Mouse (Mus musculus): ENCODE measurements around the gene Gng2. TPM values are rescaled to one million over a fixed set of nuclear protein-coding genes. Genes with fewer than 3 reads are reported as not detected.

Gene Gng2
- polyA plus RNA-seq, 1 experiment from 2014 or later: 56.9 TPM

DNA sequence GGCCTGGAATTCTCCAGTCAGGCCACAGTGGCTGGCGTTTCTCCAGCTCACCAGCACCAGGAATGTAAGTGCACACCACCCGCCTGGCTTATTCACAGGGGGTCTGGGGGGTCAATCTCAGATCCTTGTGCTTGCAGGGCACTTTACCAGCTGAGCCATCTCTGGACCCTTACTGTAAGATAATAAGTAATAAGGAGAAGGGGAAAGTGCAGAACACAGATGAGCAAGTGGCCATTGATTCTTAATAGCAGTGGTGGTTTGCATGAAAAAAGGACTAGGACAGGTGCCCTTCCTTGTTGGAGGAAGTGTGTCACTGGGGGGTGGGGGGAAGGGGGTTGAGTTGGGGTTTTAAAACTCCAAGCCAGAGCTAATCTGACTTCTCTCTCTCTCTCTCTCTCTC lies 50.3 kb downstream of the Gng2 start:
- peaks cover 6% of the 10 kb centered on the region; the same call in 1 of the 2 replicates for H3K36me3 ChIP-seq
- WGBS: 68% methylated on average over 2 of the region's 2 CpGs
- H3K4me2 ChIP-seq (replicated peaks): no peak overlapping the region
- H3K4me1 ChIP-seq: no peaks in the 10 kb centered on the region
- H3K4me3 ChIP-seq (replicated peaks): no peak overlapping the region
- H3K9me3 ChIP-seq (replicated peaks): 0 out of 2 replicates have a peak, but pooled peaks cover 3% of the 10 kb centered on the region
- H3K27me3 ChIP-seq: no peaks in the 10 kb centered on the region
- no peak for ATAC-seq (ENCODE audit: insufficient number of reproducible peaks, low FRiP score, low TSS enrichment, low read depth)
- no peak overlapping the region for H3K9ac ChIP-seq
- no peak overlapping the region for H3K27ac ChIP-seq (replicated peaks)

DNA sequence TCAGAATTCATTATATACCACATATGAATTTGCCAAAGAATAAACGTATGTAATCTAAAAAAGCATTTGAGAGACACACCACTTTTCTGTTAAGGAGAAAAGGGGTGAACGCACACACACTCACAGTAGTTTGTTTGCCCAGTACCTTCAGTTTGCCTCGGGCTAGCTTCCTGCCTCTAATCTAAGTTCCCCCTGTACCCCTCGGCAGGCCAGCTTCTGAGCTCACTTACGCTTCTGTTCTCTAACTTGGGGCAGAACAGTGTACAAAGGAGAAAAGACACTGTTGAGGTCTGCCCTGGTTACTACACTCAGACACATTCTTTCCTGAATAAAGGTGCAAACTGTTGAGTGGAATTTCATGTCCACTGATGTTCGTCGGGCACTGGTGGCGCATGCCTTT lies 51.1 kb downstream of the Gng2 start:
- no peak overlapping the region for H3K27ac ChIP-seq (replicated peaks)
- no peak overlapping the region for H3K9ac ChIP-seq
- H3K36me3 ChIP-seq: peaks cover 6% of the 10 kb centered on the region; the same call in 1 of the 2 replicates
- 61% methylated on average over 8 of the region's 8 CpGs for WGBS
- H3K9me3 ChIP-seq (replicated peaks): 0 out of 2 replicates have a peak, but pooled peaks cover 3% of the 10 kb centered on the region
- H3K4me1 ChIP-seq: no peaks in the 10 kb centered on the region
- no peak for ATAC-seq (ENCODE audit: insufficient number of reproducible peaks, low FRiP score, low TSS enrichment, low read depth)
- H3K4me2 ChIP-seq (replicated peaks): no peak overlapping the region
- H3K27me3 ChIP-seq: no peaks in the 10 kb centered on the region
- H3K4me3 ChIP-seq (replicated peaks): no peak overlapping the region

DNA sequence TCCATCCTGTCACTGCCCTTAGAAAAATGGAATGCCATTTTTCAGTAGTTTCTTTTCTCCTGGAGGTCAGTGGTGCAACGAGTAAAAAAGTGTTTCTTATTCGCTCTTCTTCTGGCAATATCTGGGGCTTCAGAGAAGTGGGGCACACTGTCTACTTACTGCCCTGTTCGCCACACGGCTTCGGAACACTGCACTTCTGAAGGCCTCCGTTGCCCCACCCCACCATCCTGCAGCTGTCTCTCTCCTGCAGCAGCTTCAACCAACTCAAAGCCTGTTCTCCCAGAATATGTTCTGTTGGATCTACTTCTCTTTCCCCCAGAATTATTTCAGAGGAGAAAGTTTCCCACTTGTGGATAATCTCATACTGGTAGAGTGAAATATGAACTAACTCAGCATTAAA lies 52.3 kb downstream of the Gng2 start:
- WGBS: 73% methylated on average over 6 of the region's 6 CpGs
- Histone ChIP-seq H3K36me3 (peaks cover 6% of the 10 kb centered on the region; the same call in 1 of the 2 replicates), H3K4me2 (replicated peaks) (no peak overlapping the region), H3K27ac (replicated peaks) (no peak overlapping the region), H3K27me3 (no peaks in the 10 kb centered on the region), H3K9ac (no peak overlapping the region), H3K9me3 (replicated peaks) (0 out of 2 replicates have a peak, but pooled peaks cover 3% of the 10 kb centered on the region), H3K4me1 (peaks cover 7% of the 10 kb centered on the region; the same call in 1 of the 2 replicates), H3K4me3 (replicated peaks) (no peak overlapping the region)
- no peak for ATAC-seq (ENCODE audit: insufficient number of reproducible peaks, low FRiP score, low TSS enrichment, low read depth)

DNA sequence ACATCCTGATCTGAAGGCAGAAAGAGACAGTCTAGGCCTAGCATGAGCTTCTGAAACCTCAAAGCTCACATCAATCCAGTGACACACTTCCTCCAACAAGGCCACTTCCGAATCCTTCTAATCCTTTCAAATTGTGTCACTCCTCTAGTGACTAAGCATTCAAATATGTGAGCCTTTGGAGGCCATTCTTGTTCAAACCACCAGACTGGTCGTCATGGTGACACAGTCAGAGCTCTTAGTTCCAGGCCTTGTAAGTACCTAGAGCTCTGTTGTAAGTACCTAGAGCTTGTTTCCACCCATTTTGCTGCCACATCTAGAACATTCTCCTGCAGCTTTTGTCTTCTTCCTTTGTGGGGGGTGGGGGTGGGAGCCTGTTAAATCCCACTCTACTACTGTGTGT lies 53.3 kb downstream of the Gng2 start:
- no peak overlapping the region for H3K9ac ChIP-seq
- ATAC-seq (ENCODE audit: insufficient number of reproducible peaks, low FRiP score, low TSS enrichment, low read depth): no peak
- H3K9me3 ChIP-seq (replicated peaks): 0 out of 2 replicates have a peak, but pooled peaks cover 3% of the 10 kb centered on the region
- H3K27ac ChIP-seq (replicated peaks): no peak overlapping the region
- H3K4me1 ChIP-seq: peaks cover 15% of the 10 kb centered on the region; the same call in 1 of the 2 replicates
- H3K4me3 ChIP-seq (replicated peaks): no peak overlapping the region
- H3K36me3 ChIP-seq: peaks cover 6% of the 10 kb centered on the region; the same call in 1 of the 2 replicates
- H3K4me2 ChIP-seq (replicated peaks): no peak overlapping the region
- 91% methylated on average over 2 of the region's 2 CpGs for WGBS
- H3K27me3 ChIP-seq: no peaks in the 10 kb centered on the region

DNA sequence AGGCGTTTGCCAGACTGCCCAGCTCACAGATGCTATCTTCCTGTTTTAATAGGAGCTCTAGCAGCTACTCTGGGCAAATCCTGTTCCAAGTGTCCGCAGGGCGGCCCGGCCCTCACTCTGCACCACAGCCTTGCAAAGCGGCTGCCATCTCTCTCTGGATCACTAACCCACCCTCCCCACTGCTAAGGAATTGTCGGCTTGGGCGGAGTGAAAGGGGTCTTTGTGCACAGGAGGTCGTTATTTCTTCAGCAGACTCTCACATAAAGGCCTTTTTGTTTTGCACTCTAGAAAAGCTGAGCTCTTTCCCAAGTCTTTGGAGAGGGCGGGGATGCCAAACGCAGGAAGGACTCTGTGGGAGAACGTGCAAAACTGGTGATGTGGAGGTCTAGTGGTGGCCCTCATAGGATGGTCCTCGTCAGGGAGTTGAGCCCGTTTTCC lies 57.2 kb downstream of the Gng2 start:
- Histone ChIP-seq H3K9me3 (replicated peaks) (0 out of 2 replicates have a peak, but pooled peaks cover 3% of the 10 kb centered on the region), H3K27ac (replicated peaks) (peak overlapping the region; percentile 31), H3K4me3 (replicated peaks) (no peak overlapping the region), H3K36me3 (peaks cover 6% of the 10 kb centered on the region), H3K4me2 (replicated peaks) (no peak overlapping the region), H3K4me1 (peaks cover 15% of the 10 kb centered on the region; the same call in 1 of the 2 replicates), H3K9ac (no peak overlapping the region), H3K27me3 (no peaks in the 10 kb centered on the region)
- ATAC-seq (ENCODE audit: insufficient number of reproducible peaks, low FRiP score, low TSS enrichment, low read depth): peak; percentile 73
- WGBS: 28% methylated on average over 13 of the region's 13 CpGs

DNA sequence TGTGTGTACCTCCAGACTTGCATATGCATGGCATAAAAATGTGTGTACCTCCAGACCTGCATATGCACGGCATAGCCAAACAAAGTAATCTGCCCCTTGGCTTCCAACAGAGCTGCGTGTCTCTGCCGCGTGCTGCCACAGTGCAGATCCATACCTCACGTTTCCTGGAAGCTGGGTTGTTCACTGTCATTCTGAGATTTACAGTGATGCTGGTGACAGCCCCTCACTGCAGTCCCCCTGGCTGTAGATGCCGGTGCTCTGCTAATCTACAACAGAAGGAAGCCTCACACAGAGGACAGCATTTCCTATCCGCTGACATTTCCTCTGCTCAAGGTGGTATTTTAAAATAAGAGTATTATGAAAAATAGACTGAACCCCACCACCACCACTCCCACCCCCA lies 57.6 kb downstream of the Gng2 start:
- H3K27me3 ChIP-seq: no peaks in the 10 kb centered on the region
- peaks cover 15% of the 10 kb centered on the region; the same call in 1 of the 2 replicates for H3K4me1 ChIP-seq
- WGBS: 35% methylated on average over 7 of the region's 7 CpGs
- no peak overlapping the region for H3K4me3 ChIP-seq (replicated peaks)
- peaks cover 10% of the 10 kb centered on the region for H3K36me3 ChIP-seq
- H3K27ac ChIP-seq (replicated peaks): peak overlapping the region; percentile 31; the same call in 1 of the 2 replicates
- 0 out of 2 replicates have a peak, but pooled peaks cover 3% of the 10 kb centered on the region for H3K9me3 ChIP-seq (replicated peaks)
- no peak overlapping the region for H3K9ac ChIP-seq
- H3K4me2 ChIP-seq (replicated peaks): 0 out of 2 replicates have a peak overlapping the region, but pooled peaks have one; percentile 2
- ATAC-seq (ENCODE audit: insufficient number of reproducible peaks, low FRiP score, low TSS enrichment, low read depth): no peak

DNA sequence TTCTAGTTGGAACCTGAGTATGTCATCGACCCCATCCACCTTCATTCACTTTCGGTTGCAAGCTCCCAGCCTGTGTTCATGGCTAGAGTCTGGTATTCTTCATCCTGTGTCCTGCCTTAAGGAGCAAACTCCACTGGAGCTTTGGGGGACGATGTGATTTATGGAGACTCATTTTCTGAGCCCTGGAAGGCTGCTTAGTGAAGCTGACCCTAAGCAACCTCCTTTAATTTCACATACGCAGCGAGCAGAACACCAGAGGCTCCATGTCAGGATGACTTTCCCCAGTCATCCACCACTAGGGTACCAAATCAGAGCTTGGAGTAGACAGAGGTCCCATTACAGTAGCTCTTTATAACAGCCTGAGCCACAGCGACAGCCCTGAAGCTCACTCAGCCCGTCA lies 59.9 kb downstream of the Gng2 start:
- WGBS: 88% methylated on average over 7 of the region's 7 CpGs
- H3K4me2 ChIP-seq (replicated peaks): no peak overlapping the region
- H3K9ac ChIP-seq: no peak overlapping the region
- ATAC-seq (ENCODE audit: insufficient number of reproducible peaks, low FRiP score, low TSS enrichment, low read depth): no peak
- H3K4me3 ChIP-seq (replicated peaks): no peak overlapping the region
- no peak overlapping the region for H3K27ac ChIP-seq (replicated peaks)
- no peaks in the 10 kb centered on the region for H3K9me3 ChIP-seq (replicated peaks)
- H3K4me1 ChIP-seq: peaks cover 15% of the 10 kb centered on the region; the same call in 1 of the 2 replicates
- H3K36me3 ChIP-seq: peaks cover 4% of the 10 kb centered on the region; the same call in 1 of the 2 replicates
- no peaks in the 10 kb centered on the region for H3K27me3 ChIP-seq

DNA sequence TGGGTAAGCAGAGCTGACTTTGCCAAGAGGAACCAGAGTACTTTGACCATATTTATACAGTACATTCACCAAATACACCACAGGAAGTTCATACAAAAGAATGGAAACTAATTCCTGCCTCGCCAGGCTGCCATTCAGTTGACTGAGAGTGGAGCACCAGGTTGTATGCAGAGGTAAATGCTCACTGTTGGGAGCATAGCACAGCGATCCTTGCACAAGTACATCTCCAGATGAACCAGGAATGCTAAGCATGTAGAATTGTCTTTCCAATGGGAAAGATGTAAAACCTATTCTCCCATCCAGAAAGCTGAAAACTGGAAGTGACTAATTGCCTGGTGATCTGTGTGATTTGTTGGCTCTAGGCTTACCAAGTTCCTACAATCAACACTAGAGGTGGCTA lies 61.1 kb downstream of the Gng2 start:
- H3K4me2 ChIP-seq (replicated peaks): no peak overlapping the region
- no peaks in the 10 kb centered on the region for H3K9me3 ChIP-seq (replicated peaks)
- ATAC-seq (ENCODE audit: insufficient number of reproducible peaks, low FRiP score, low TSS enrichment, low read depth): no peak
- H3K4me3 ChIP-seq (replicated peaks): no peak overlapping the region
- peaks cover 15% of the 10 kb centered on the region; the same call in 1 of the 2 replicates for H3K4me1 ChIP-seq
- no peak overlapping the region for H3K27ac ChIP-seq (replicated peaks)
- no peaks in the 10 kb centered on the region for H3K27me3 ChIP-seq
- peaks cover 4% of the 10 kb centered on the region; the same call in 1 of the 2 replicates for H3K36me3 ChIP-seq
- H3K9ac ChIP-seq: no peak overlapping the region
- 91% methylated on average over 2 of the region's 2 CpGs for WGBS

DNA sequence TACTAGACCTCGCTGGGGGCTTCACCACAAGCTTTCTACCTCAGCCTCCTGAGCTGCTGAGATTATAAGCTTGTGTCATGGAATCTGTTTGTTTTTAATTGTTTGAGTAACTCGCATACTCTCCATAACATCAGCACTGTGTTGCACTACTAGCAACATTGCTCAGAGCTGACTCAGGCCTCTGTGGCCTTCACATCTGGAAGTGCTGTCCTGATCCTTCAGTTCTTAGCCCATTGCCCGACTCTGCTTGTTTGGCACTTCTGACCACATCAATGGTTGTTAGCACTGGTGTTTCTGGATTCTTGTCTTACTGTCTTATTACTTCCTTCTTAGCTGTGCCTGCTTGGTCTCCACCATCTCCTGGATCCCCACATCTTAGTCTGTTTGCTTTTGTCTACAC lies 64.5 kb downstream of the Gng2 start:
- 72% methylated on average over 3 of the region's 3 CpGs for WGBS
- no peak for ATAC-seq (ENCODE audit: insufficient number of reproducible peaks, low FRiP score, low TSS enrichment, low read depth)
- Histone ChIP-seq H3K9ac (no peak overlapping the region), H3K4me1 (no peaks in the 10 kb centered on the region), H3K4me2 (replicated peaks) (no peak overlapping the region), H3K4me3 (replicated peaks) (no peak overlapping the region), H3K27ac (replicated peaks) (no peak overlapping the region), H3K27me3 (no peaks in the 10 kb centered on the region), H3K9me3 (replicated peaks) (no peaks in the 10 kb centered on the region), H3K36me3 (peaks cover 4% of the 10 kb centered on the region; the same call in 1 of the 2 replicates)

DNA sequence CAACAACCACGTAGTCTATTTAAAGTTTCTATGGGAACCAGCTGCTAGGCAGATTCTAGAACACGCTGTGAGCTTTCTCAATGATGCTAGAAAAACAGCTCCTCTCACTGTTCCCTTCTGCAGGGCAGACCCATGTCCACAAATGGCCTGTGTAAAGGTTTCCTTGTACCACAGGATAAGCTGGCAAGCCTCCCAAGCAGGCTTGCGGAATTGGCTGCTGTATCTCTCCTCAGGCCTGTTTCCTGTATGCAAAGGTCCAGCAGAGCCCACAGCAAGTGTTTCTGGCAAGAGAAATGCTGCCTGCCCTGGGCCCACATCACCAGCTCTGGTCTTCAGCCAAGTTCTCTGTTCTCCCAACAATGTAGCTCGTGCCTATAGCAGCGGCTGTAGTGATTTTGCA lies 71.8 kb downstream of the Gng2 start:
- Histone ChIP-seq H3K4me1 (peaks cover 15% of the 10 kb centered on the region), H3K36me3 (no peaks in the 10 kb centered on the region), H3K9ac (no peak overlapping the region), H3K27ac (replicated peaks) (peak overlapping the region; percentile 12; the same call in 1 of the 2 replicates), H3K4me2 (replicated peaks) (no peak overlapping the region), H3K27me3 (no peaks in the 10 kb centered on the region), H3K9me3 (replicated peaks) (no peaks in the 10 kb centered on the region), H3K4me3 (replicated peaks) (no peak overlapping the region)
- peak; percentile 63; the same call in 1 of the 2 replicates for ATAC-seq (ENCODE audit: insufficient number of reproducible peaks, low FRiP score, low TSS enrichment, low read depth)
- 43% methylated on average over 5 of the region's 5 CpGs for WGBS

DNA sequence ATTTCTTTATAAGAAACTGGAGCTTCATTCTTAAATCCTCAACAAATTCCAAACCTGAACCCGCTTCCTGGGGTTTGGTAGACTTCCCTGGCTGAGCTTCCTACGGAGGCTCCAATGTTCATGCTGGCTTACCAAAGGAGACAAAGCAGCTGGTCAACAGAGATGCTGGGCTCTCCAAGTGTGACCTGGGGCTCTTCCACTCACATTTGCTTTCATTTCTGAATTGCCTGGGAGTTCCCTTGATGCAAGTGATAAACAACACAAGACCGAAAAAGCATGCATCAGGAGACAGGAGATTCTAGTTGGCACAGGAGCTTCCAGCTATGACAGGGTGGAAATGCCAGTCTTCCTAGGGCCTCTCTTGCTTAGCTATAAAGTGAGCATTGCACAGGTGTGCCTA lies 72.6 kb downstream of the Gng2 start:
- Histone ChIP-seq H3K36me3 (no peaks in the 10 kb centered on the region), H3K27ac (replicated peaks) (peak overlapping the region; percentile 58; the same call in 1 of the 2 replicates), H3K4me2 (replicated peaks) (no peak overlapping the region), H3K27me3 (no peaks in the 10 kb centered on the region), H3K9me3 (replicated peaks) (no peaks in the 10 kb centered on the region), H3K9ac (no peak overlapping the region), H3K4me1 (peaks cover 15% of the 10 kb centered on the region), H3K4me3 (replicated peaks) (no peak overlapping the region)
- WGBS: 64% methylated on average over 3 of the region's 3 CpGs
- ATAC-seq (ENCODE audit: insufficient number of reproducible peaks, low FRiP score, low TSS enrichment, low read depth): no peak

DNA sequence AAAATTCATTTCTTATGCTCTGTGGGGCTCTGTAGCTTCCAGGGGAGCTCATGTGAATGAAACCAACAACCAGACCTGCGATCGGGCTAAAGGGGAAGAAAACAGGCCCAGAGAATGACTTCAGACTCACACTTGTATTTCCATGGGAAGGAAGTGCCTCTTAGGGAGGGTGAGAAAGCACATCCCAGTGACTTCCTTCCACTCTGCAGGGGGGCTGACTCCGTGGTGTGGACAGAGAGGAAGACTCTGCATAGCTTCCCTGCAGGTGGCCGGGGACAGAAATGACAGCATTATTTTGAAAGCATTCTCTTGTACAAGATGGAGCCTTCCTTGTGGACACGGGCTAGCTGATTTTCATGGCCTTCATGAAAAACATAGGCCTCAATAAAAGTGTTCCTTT lies 73.4 kb downstream of the Gng2 start:
- Histone ChIP-seq H3K4me1 (peaks cover 15% of the 10 kb centered on the region), H3K27ac (replicated peaks) (0 out of 2 replicates have a peak overlapping the region, but pooled peaks have one; percentile 1), H3K36me3 (no peaks in the 10 kb centered on the region), H3K9ac (no peak overlapping the region), H3K4me3 (replicated peaks) (no peak overlapping the region), H3K9me3 (replicated peaks) (no peaks in the 10 kb centered on the region), H3K4me2 (replicated peaks) (no peak overlapping the region), H3K27me3 (no peaks in the 10 kb centered on the region)
- ATAC-seq (ENCODE audit: insufficient number of reproducible peaks, low FRiP score, low TSS enrichment, low read depth): no peak
- 35% methylated on average over 5 of the region's 5 CpGs for WGBS
